ENCODE assay signal across 25 mouse cellular contexts in genomic region chr10:39977346-39977745, GRCm38 (mm10). TPM values are rescaled to one million over a fixed set of nuclear protein-coding genes. Genes with fewer than 3 reads are reported as not detected.
DNase-seq lines count a peak whose midpoint lies in the region; ATAC-seq and TF ChIP-seq lines count a peak whose summit lies in the region.
"Had no signal": no experiment of that assay in that cellular context is flagged by ENCODE, and none has a peak within 500 bp of the region (broad histone marks: within the 10 kb centered on the region; RNA-seq: fewer than 3 reads in every experiment).

No protein-coding gene starts in this region.

- ATAC-seq in kidney, embryonic 15.5 days (replicated peaks; ENCODE audit: low FRiP score), result no peak
- ATAC-seq: activated CD4-positive, CD25-positive, alpha-beta regulatory T cell, adult 4 months; CD4-positive, CD25-positive, alpha-beta regulatory T cell, adult 4 months; Patski had no signal

- H3K27ac ChIP-seq in kidney, adult 2 months (ENCODE audit: insufficient read depth, low read depth, low read length), result no peak overlapping the region; the same call in 1 of the 2 replicates
- no peak overlapping the region for H3K27ac ChIP-seq in kidney, embryonic 15.5 days

- H3K36me3 ChIP-seq in kidney, adult 2 months (ENCODE audit: control insufficient read depth, insufficient read depth, low read length), result peaks cover 2% of the 10 kb centered on the region; the same call in 1 of the 2 replicates
- H3K36me3 ChIP-seq in kidney, embryonic 15.5 days, result no peaks in the 10 kb centered on the region
- H3K36me3 ChIP-seq: G1E had no signal

- H3K4me2 ChIP-seq in kidney, embryonic 15.5 days, result no peak overlapping the region

- TF ChIP-seq POLR2A in kidney, adult 2 months (IDR thresholded peaks at IDR 0.05; ENCODE audit: low read depth, low read length), result no peak

- no peak for TF ChIP-seq CTCF in kidney, adult 2 months (conservative IDR thresholded peaks at IDR 0.05; ENCODE audit: insufficient read depth, insufficient read length, low read depth, low read length)

- WGBS in kidney, adult 2 months, result 66% methylated on average over 4 of the region's 4 CpGs
- whole genome bisulfite sequencing in kidney, embryonic 15.5 days, result 92% methylated on average over 4 of the region's 4 CpGs

- H3K27me3 ChIP-seq in kidney, adult 2 months (replicated peaks; ENCODE audit: control insufficient read depth, insufficient read depth, low read length), result no peaks in the 10 kb centered on the region
- no peaks in the 10 kb centered on the region for H3K27me3 ChIP-seq in kidney, embryonic 15.5 days
- H3K27me3 ChIP-seq: CH12.LX, Patski had no signal

- H3K9me3 ChIP-seq in kidney, embryonic 15.5 days (replicated peaks), result peaks cover 16% of the 10 kb centered on the region; the same call in 1 of the 2 replicates

- H3K9ac ChIP-seq in kidney, embryonic 15.5 days, result no peak overlapping the region

- DNase-seq in heart, adult 11 months, result peak; percentile 61
- DNase-seq in heart, postnatal 4 days, result no peak
- DNase-seq in kidney, adult 2 months, result peak; percentile 71
- DNase-seq in kidney, adult 9 months, result peak; percentile 56
- DNase-seq in kidney, postnatal 14 days, result no peak
- DNase-seq: adrenal gland, adult 2 months; adrenal gland, adult 8-10 months; adrenal gland, postnatal 10 days; adrenal gland, postnatal 14 days; adrenal gland, postnatal 25 days; adrenal gland, postnatal 36 days; B cell, adult 2 months; cerebellum, adult 11 months; cerebellum, adult 11-12 months; cerebellum, adult 18-20 months had no signal

- H3K4me1 ChIP-seq in kidney, adult 2 months (ENCODE audit: control insufficient read depth, insufficient read depth, low read length), result peaks cover 8% of the 10 kb centered on the region
- H3K4me1 ChIP-seq in kidney, embryonic 15.5 days, result 0 out of 2 replicates have a peak, but pooled peaks cover under 1% of the 10 kb centered on the region

- no peak overlapping the region for H3K4me3 ChIP-seq in kidney, adult 2 months (ENCODE audit: insufficient read depth, low read depth, low read length)
- H3K4me3 ChIP-seq in kidney, embryonic 15.5 days (replicated peaks), result no peak overlapping the region

RNA-seq across cellular contexts. Expression of gene Mfsd4b5, which starts 9.1 kb away (rescaled TPM):
- under 1 TPM; 0.12 to 0.29 TPM for total RNA-seq in heart, postnatal 4 days (2021)
- 223 and 249 TPM in 2 replicates for polyA plus RNA-seq in kidney, adult 2 months (2012; rRNA removed)
- 3.3 and 4.1 TPM in 2 replicates for polyA plus RNA-seq in kidney, embryonic 15.5 days (2015; fragmentation: Nextera tagmentation; extraction: Ambion mirVana)
- total RNA-seq: CH12.LX, MEL had no signal
- polyA plus RNA-seq: G1E had no signal

RNA-seq across cellular contexts. Expression of gene Mfsd4b3, which starts 17.4 kb away (rescaled TPM):
- total RNA-seq in heart, postnatal 4 days (2021), result under 1 TPM; 0.45 to 0.48 TPM
- 15.8 and 17.4 TPM in 2 replicates for polyA plus RNA-seq in kidney, adult 2 months (2012; rRNA removed)
- 1.5 and 1.9 TPM in 2 replicates for polyA plus RNA-seq in kidney, embryonic 15.5 days (2015; fragmentation: Nextera tagmentation; extraction: Ambion mirVana)
- total RNA-seq: CH12.LX, MEL had no signal
- polyA plus RNA-seq: activated CD4-positive, CD25-positive, alpha-beta regulatory T cell, adult 4 months; CD4-positive, CD25-positive, alpha-beta regulatory T cell, adult 4 months; G1E had no signal

RNA-seq across cellular contexts. Expression of gene Mfsd4b1, which starts 47.7 kb away (rescaled TPM):
- 1 to 10 TPM in 1 of 2 experiments, under 1 TPM in 1; 0.69 to 1.4 TPM for total RNA-seq in heart, postnatal 4 days (2021)
- polyA plus RNA-seq in kidney, adult 2 months (2012; rRNA removed), result 81.5 and 102 TPM in 2 replicates
- polyA plus RNA-seq in kidney, embryonic 15.5 days (2015; fragmentation: Nextera tagmentation; extraction: Ambion mirVana), result 5.1 and 5.8 TPM in 2 replicates
- total RNA-seq: CH12.LX, MEL had no signal
- polyA plus RNA-seq: activated CD4-positive, CD25-positive, alpha-beta regulatory T cell, adult 4 months; C2C12; CD4-positive, CD25-positive, alpha-beta regulatory T cell, adult 4 months; G1E had no signal

RNA-seq across cellular contexts. Expression of gene Mfsd4b2, which starts 50.6 kb away (rescaled TPM):
- not detected for total RNA-seq in heart, postnatal 4 days (2021)
- 0.38 and 0.53 TPM in 2 replicates for polyA plus RNA-seq in kidney, adult 2 months (2012; rRNA removed)
- polyA plus RNA-seq in kidney, embryonic 15.5 days (2015; fragmentation: Nextera tagmentation; extraction: Ambion mirVana), result not detected in 2 replicates
- total RNA-seq: CH12.LX, ES-E14, MEL had no signal
- polyA plus RNA-seq: activated CD4-positive, CD25-positive, alpha-beta regulatory T cell, adult 4 months; brain, embryonic 14.5 days; C2C12; CD4-positive, CD25-positive, alpha-beta regulatory T cell, adult 4 months; G1E had no signal

Comparison
In these comparisons a context has a peak if more than half of its experiments do, and no peak if none do; other contexts are left out.
1. DNase-seq: peak in heart, adult 11 months (single experiment), kidney, adult 2 months (single experiment) and kidney, adult 9 months (single experiment); none in heart, postnatal 4 days (single experiment) and kidney, postnatal 14 days (single experiment).
2. RNA of gene Mfsd4b5, which starts 9.1 kb away (polyA plus RNA-seq): 223 to 249 TPM in kidney, adult 2 months; 3.3 to 4.1 TPM in kidney, embryonic 15.5 days; every median in the first group is over 10 times any median in the second.
3. RNA of gene Mfsd4b1, which starts 47.7 kb away (polyA plus RNA-seq): 81.5 to 102 TPM in kidney, adult 2 months; 5.1 to 5.8 TPM in kidney, embryonic 15.5 days; every median in the first group is over 10 times any median in the second.